Mouse (Mus musculus): ENCODE data around the gene Ifi47.

The Ifi47 gene

GRCm38 (mm10) chr11:49090551-49090950, 14.2 kb downstream of the Ifi47 start:
- DNase-seq = no peak

- DNase-seq = no peak
Measured at GRCm38 (mm10) chr11:49091171-49091570, 14.8 kb downstream of the Ifi47 start.

GRCm38 (mm10) chr11:49092053-49092586, 15.7 kb downstream of the Ifi47 start:
- no peak for DNase-seq

GRCm38 (mm10) chr11:49092786-49093185, 16.4 kb downstream of the Ifi47 start:
- DNase-seq = no peak

GRCm38 (mm10) chr11:49093861-49094660, 17.7 kb downstream of the Ifi47 start:
- DNase-seq = no peak

GRCm38 (mm10) chr11:49095367-49095766, 19.0 kb downstream of the Ifi47 start:
- DNase-seq = no peak

- no peak for DNase-seq
Measured at GRCm38 (mm10) chr11:49100409-49100808, 24.0 kb downstream of the Ifi47 start.

GRCm38 (mm10) chr11:49101500-49101899, 25.1 kb downstream of the Ifi47 start:
- DNase-seq = no peak

- peak; percentile 91 for DNase-seq
Measured at GRCm38 (mm10) chr11:49103047-49103693, 26.8 kb downstream of the Ifi47 start.

- DNase-seq = no peak
Measured at GRCm38 (mm10) chr11:49105752-49106151, 29.4 kb downstream of the Ifi47 start.

GRCm38 (mm10) chr11:49107650-49108537, 31.5 kb downstream of the Ifi47 start:
- no peak for DNase-seq

GRCm38 (mm10) chr11:49108833-49109232, 32.4 kb downstream of the Ifi47 start:
- DNase-seq = peak; percentile 52

GRCm38 (mm10) chr11:49111000-49111399, 34.6 kb downstream of the Ifi47 start:
- no peak for DNase-seq

- DNase-seq = no peak
Measured at GRCm38 (mm10) chr11:49112624-49113219, 36.3 kb downstream of the Ifi47 start.

- no peak for DNase-seq
Measured at GRCm38 (mm10) chr11:49114158-49114557, 37.8 kb downstream of the Ifi47 start.

- DNase-seq = no peak
Measured at GRCm38 (mm10) chr11:49114774-49115173, 38.4 kb downstream of the Ifi47 start, which contains the start of gene Olfr1396. Olfr1396 (minus strand) TSS chr11:49114874.

GRCm38 (mm10) chr11:49119635-49120034, 43.2 kb downstream of the Ifi47 start:
- DNase-seq = no peak

- DNase-seq = no peak
Measured at GRCm38 (mm10) chr11:49124169-49124568, 47.8 kb downstream of the Ifi47 start.

- DNase-seq = no peak
Measured at GRCm38 (mm10) chr11:49141974-49142373, 65.6 kb downstream of the Ifi47 start, which contains the start of gene Olfr1395. Olfr1395 (plus strand) TSS chr11:49142274.
